Mouse (Mus musculus) frontal cortex, adult 2 months (tissue): ENCODE measurements around the gene Ccdc36. TPM values are rescaled to one million over a fixed set of nuclear protein-coding genes. Genes with fewer than 3 reads are reported as not detected.

Experiments used
- DNase-seq, 2 experiments: peaks; one replicate each; pipeline ENCODE4 v3.0.0; 2022; ENCODE audit warnings: low spot score in 1 of 2; ENCODE audit errors: extremely low spot score in 1 of 2
- polyA plus RNA-seq: library from polyadenylated mRNA; depleted of rRNA; stranded (reverse); fragments of >200 nt; gene quantifications from 2 replicates; pipeline ENCODE4 v1.2.3, GENCODE M21; 2012; rRNA removed

Ccdc36 gene
- polyA plus RNA-seq, 1 experiment = 0.98 TPM

DNA sequence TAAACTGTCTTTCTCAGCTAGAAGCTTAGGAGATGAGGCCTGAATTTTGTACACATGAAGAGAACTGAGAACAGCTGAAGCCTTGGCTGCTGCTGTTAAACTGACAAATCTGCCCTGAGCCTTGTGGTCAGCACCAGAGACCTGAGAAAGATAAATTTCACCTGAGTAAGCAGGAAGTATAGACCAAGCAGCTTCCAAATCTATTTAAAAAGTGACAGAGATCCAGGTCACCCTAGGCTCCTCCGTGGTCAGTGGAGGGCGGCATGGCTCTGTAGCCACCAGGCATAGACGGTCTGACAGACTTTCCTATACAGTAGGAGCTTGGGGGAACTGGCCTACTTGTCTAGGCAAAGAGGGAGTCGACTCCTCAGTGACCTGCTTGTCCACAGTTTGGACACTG lies 41.5 kb downstream of the Ccdc36 start:
- DNase-seq = no peak

DNA sequence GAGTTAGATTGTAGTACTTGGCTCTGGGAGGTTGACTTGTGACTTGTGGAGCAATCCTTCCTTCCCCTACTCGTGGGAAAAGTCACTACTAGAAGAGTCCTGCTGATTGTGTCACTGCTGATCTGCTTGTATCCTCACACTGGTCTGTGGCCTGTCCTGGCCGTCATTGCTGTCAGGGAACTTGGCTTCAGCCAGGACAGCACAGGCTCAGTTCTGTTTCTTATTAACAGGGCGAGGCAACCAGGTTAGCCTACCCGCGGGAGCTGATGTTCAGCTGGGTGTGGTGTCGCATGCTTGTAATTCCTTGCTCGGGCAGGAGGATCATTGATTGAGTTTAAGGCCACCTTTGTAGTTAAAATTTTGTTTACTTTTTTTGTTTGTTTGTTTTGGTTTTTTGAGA lies 43.3 kb downstream of the Ccdc36 start:
- no peak for DNase-seq

DNA sequence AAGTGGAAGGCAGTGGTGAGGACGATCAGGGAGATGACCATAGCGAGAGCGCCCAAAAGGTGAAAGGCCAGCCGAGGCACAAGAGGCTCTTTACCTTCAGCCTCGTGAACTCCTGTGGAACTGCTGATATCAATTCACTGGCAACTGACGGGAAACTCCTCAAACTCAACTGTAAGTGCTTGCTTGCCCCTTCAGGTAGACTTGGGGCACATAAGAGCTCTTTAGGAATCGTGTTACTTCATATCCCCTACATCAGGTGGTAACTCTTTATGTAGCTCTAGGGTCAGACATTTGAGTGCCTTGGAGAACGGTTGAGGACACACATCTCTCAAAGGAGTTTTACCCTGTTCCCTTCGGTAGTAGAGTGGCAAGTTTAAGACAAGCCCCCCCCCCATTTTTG lies 46.9 kb downstream of the Ccdc36 start:
- DNase-seq = no peak

GRCm38 (mm10) chr9:108379294-108379693 lies 49.0 kb downstream of the Ccdc36 start:
- no peak for DNase-seq

DNA sequence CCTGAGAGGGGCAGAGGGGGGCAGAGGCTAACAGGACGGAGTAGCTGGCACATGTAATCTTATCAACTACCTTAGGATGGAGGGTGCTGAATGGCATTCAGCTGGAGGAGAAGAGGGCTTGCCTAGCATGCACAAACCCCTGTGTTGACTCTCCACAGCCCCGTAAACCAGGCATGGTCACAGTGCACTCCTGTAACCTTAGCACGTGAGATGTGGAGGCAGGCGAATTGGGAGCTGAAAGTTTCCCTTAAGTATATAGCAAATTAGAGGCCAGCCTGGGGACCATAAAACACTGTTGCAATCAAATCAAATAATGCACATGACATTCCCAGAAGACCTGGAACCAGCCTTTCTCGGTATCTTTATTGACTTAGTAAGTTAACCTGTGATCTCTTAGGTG lies 49.5 kb downstream of the Ccdc36 start:
- no peak for DNase-seq

DNA sequence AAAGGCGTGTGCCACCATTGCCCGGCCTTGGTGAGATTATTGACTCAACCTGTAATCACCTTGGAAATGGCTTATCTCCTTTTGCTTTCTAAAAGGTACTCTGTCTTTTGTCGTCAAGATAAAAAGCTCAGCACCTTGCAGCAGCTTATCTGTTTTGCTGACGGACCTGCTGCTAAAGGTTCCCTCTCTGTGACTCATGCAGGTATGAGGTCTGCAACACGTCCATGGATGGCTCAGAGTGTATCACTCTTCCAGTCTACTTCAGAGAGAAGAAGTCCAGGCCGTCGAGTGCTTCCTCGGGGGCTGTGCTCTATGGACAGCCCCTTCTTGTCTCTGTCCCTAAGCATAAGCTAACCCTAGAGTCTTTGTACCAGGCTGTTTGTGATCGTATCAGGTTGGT lies 50.0 kb downstream of the Ccdc36 start:
- no peak for DNase-seq

Other genes with a start within 250 kb of the Ccdc36 start
- gene Bsn, start 238.1 kb downstream of the Ccdc36 start, polyA plus RNA-seq = 95.0 and 100 TPM in 2 replicates
- gene Dag1, start 164.5 kb downstream of the Ccdc36 start, polyA plus RNA-seq = 36.1 and 38.8 TPM in 2 replicates
- 85.9 and 110 TPM in 2 replicates for gene Nicn1, start 138.1 kb downstream of the Ccdc36 start, polyA plus RNA-seq
- gene Amt, start 131.6 kb downstream of the Ccdc36 start, polyA plus RNA-seq = 57.5 and 60.3 TPM in 2 replicates
- gene Rhoa, start 122.4 kb downstream of the Ccdc36 start, polyA plus RNA-seq = 153 and 170 TPM in 2 replicates
- 47.5 and 53.5 TPM in 2 replicates for gene Tcta, start 122.3 kb downstream of the Ccdc36 start, polyA plus RNA-seq
- 271 and 307 TPM in 2 replicates for gene Gpx1, start 89.6 kb downstream of the Ccdc36 start, polyA plus RNA-seq
- 116 and 128 TPM in 2 replicates for gene Usp4, start 80.6 kb downstream of the Ccdc36 start, polyA plus RNA-seq
- gene 1700102P08Rik, start 35.7 kb downstream of the Ccdc36 start, polyA plus RNA-seq = 1.5 and 1.6 TPM in 2 replicates
- not detected in 2 replicates for gene BC048562, start 8.0 kb upstream of the Ccdc36 start, polyA plus RNA-seq
- gene Ccdc71, start 32.0 kb upstream of the Ccdc36 start, polyA plus RNA-seq = 22.3 and 22.6 TPM in 2 replicates
- gene Klhdc8b, start 33.1 kb upstream of the Ccdc36 start, polyA plus RNA-seq = 62.5 and 63.7 TPM in 2 replicates
- 36.6 and 38.1 TPM in 2 replicates for gene Lamb2, start 51.3 kb upstream of the Ccdc36 start, polyA plus RNA-seq
- 172 TPM in 2 replicates for gene Usp19, start 62.1 kb upstream of the Ccdc36 start, polyA plus RNA-seq
- gene Qars, start 79.2 kb upstream of the Ccdc36 start, polyA plus RNA-seq = 123 and 126 TPM in 2 replicates
- 98.2 and 129 TPM in 2 replicates for gene Qrich1, start 88.3 kb upstream of the Ccdc36 start, polyA plus RNA-seq
- 72.2 and 74.4 TPM in 2 replicates for gene Impdh2, start 131.8 kb upstream of the Ccdc36 start, polyA plus RNA-seq
- 61.2 and 63.4 TPM in 2 replicates for gene Ndufaf3, start 138.9 kb upstream of the Ccdc36 start, polyA plus RNA-seq
- 259 and 275 TPM in 2 replicates for gene Dalrd3, start 141.4 kb upstream of the Ccdc36 start, polyA plus RNA-seq
- 114 and 138 TPM in 2 replicates for gene Wdr6, start 150.3 kb upstream of the Ccdc36 start, polyA plus RNA-seq
- 105 TPM in 2 replicates for gene P4htm, start 169.2 kb upstream of the Ccdc36 start, polyA plus RNA-seq
- 47.2 and 49.0 TPM in 2 replicates for gene Arih2, start 220.9 kb upstream of the Ccdc36 start, polyA plus RNA-seq
- 14.3 and 15.2 TPM in 2 replicates for gene Slc25a20, start 233.6 kb upstream of the Ccdc36 start, polyA plus RNA-seq